Mouse (Mus musculus) heart, postnatal 0 days (tissue): ENCODE results near the gene Pfkfb2.
"Not testable (repeated sequence)": the region's sequence is repeated elsewhere in the genome, so short reads cannot be mapped to it uniquely, and the experiment has no call there.

Source experiments
- CTCF ChIP-seq: IDR thresholded peaks from 2 replicates; pipeline ENCODE4 v1.5.1; 2016; ENCODE audit warnings: antibody characterized with exemption, control low read depth, low read depth
- EP300 ChIP-seq: IDR thresholded peaks from 2 replicates; pipeline ENCODE4 v1.6.1; 2016; ENCODE audit warnings: antibody characterized with exemption, low read depth

DNA sequence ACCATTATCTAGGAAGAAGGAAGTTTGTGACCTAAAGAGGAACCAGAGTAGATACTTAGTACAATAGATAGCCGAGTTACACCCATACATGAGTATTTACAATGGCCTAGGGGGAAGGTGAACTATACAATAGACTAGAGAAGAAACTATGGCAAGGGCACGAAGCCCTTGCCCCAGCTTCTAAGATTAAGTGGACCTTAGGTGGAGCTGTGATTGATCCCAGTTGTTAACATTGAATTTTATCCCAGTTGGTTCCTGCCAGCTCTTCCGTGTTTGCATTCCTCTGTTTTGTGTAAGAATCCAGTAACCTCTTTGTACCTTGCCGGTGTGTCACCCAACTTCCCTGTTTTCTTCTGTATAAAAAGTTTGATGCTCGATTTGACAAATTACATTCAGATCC is 65.5 kb downstream of the Pfkfb2 start:
- not testable (repeated sequence) for TF ChIP-seq EP300, CTCF
